Mouse (Mus musculus) lung, embryonic 16.5 days (tissue): ENCODE results near the gene Kel. TPM values are rescaled to one million over a fixed set of nuclear protein-coding genes. Genes with fewer than 3 reads are reported as not detected.

Source experiments
- ATAC-seq: fragments of 200-750 bp; cut with Nextera tagmentation; 2 replicates; pipeline ENCODE4 v1.8.0; 2017; ENCODE audit warnings: low read depth, mild to moderate bottlenecking, moderate library complexity
- H3K27ac ChIP-seq: fragments of 300-500 bp; sonication (generic); 2 replicates; pipeline ENCODE4 v1.5.1; 2014; ENCODE audit warnings: mild to moderate bottlenecking, control low read depth, low read length
- H3K27me3 ChIP-seq: fragments of 300-500 bp; sonication (generic); 2 replicates; pipeline ENCODE4 v1.6.1; 2014; ENCODE audit warnings: low read depth, low read length, mixed read lengths; ENCODE audit not compliant: control insufficient read depth, insufficient read depth
- H3K36me3 ChIP-seq: fragments of 300-500 bp; sonication (generic); 2 replicates; pipeline ENCODE4 v1.6.1; 2014; ENCODE audit warnings: low read length; ENCODE audit not compliant: control insufficient read depth, insufficient read depth
- H3K4me1 ChIP-seq: fragments of 300-500 bp; sonication (generic); replicated peaks from 2 replicates; pipeline ENCODE4 v1.6.1; 2014; ENCODE audit warnings: low read length, mixed read lengths; ENCODE audit not compliant: control insufficient read depth, insufficient read depth
- H3K4me2 ChIP-seq: fragments of 300-500 bp; sonication (generic); 2 replicates; pipeline ENCODE4 v1.6.1; 2014; ENCODE audit warnings: low read depth, low read length, control low read depth
- H3K4me3 ChIP-seq: fragments of 300-500 bp; sonication (generic); 2 replicates; pipeline ENCODE4 v1.5.1; 2014; ENCODE audit warnings: mild to moderate bottlenecking, low read length, control low read depth
- H3K9ac ChIP-seq: fragments of 300-500 bp; sonication (generic); 2 replicates; pipeline ENCODE4 v1.6.1; 2014; ENCODE audit warnings: low read length, control low read depth
- H3K9me3 ChIP-seq: fragments of 300-500 bp; sonication (generic); 2 replicates; pipeline ENCODE4 v1.6.1; 2016; ENCODE audit warnings: low read length; ENCODE audit not compliant: control insufficient read depth
- WGBS: fragments of 180-500 bp; shearing (Covaris S2); extraction: QIAGEN DNeasy Blood & Tissue Kit; methylation state at CpG from one replicate; pipeline ENCODE4 v1.1.7; 2014; 5-methylcytosine and 5-hydroxymethylcytosine counted together
- polyA plus RNA-seq: library from polyadenylated mRNA; unstranded; fragments of >200 nt; fragmentation: Nextera tagmentation; extraction: Ambion mirVana; gene quantifications from 2 replicates; pipeline ENCODE4 v1.2.1, GENCODE M21; 2015

The Kel gene
- polyA plus RNA-seq, 1 experiment from 2014 or later = 0.83 TPM

DNA sequence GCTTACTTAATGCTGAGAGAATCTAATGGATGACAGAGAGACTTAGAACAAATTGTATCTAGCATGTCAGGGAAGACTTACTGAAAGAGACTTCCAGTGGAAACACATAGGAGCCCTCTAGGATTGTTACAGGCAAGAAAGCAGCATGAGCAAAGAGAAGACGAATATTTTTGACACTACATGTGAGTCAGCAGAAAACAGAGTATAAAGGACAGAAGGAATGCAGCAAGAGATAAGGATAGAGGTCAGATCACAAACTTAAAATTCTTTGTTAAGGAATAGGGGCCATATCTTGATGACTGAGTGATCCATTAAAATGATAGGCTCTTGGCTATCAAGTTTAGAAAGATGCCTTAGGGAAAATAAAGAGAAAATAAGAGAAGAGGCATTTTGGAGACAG is 2.9 kb downstream of the Kel start:
- no peak overlapping the region for H3K4me2 ChIP-seq
- H3K9me3 ChIP-seq = no peaks in the 10 kb centered on the region
- ATAC-seq = no peak
- no peaks in the 10 kb centered on the region for H3K4me1 ChIP-seq
- WGBS = 57% methylated on average over 1 of the region's 1 CpGs
- no peaks in the 10 kb centered on the region for H3K36me3 ChIP-seq
- H3K9ac ChIP-seq = no peak overlapping the region
- H3K27me3 ChIP-seq = no peaks in the 10 kb centered on the region
- no peak overlapping the region for H3K4me3 ChIP-seq
- no peak overlapping the region for H3K27ac ChIP-seq

DNA sequence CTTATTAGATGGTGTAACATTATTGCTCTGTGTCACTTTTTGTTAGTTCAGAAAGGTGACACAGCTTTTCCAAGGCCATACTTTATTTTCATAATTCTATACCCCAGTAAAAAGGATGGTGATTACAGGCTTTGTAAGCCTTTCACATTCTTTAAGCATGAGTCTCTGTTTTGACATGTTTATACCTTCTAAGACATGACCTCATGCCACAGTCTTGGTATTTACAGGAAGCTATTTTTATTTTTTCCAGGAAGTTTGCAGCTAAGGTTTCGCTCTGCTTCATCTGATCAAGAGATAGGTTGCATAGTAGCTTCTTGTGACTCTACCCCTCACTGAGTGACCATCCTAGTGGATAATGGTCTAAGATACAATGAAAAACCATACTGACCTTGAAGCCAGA is 9.7 kb downstream of the Kel start:
- no peak for ATAC-seq
- WGBS = 89% methylated on average over 1 of the region's 1 CpGs
- no peaks in the 10 kb centered on the region for H3K9me3 ChIP-seq
- H3K4me1 ChIP-seq = no peaks in the 10 kb centered on the region
- H3K4me2 ChIP-seq = no peak overlapping the region
- no peak overlapping the region for H3K27ac ChIP-seq
- no peaks in the 10 kb centered on the region for H3K27me3 ChIP-seq
- H3K36me3 ChIP-seq = no peaks in the 10 kb centered on the region
- no peak overlapping the region for H3K4me3 ChIP-seq
- H3K9ac ChIP-seq = no peak overlapping the region

DNA sequence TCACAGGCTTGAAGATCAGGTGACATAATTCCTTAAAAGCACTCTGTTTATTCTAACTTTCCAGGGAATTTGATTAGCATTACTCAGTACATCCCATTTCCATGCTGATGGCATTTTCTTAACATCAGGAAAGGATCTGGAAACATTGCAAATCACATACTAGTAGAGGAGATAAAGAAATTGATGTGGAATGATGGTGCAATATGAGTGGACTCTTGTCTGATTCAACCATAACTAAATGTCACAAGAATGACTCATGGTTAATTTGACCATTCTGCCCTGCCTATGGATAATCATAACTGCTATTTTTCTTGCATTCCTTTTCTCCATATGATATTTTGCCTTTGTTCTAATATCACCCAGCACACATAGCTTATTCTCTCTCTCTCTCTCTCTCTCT is 11.9 kb downstream of the Kel start:
- no peaks in the 10 kb centered on the region for H3K27me3 ChIP-seq
- no peak overlapping the region for H3K4me3 ChIP-seq
- H3K9me3 ChIP-seq = no peaks in the 10 kb centered on the region
- no peak overlapping the region for H3K27ac ChIP-seq
- no peak overlapping the region for H3K4me2 ChIP-seq
- no peaks in the 10 kb centered on the region for H3K36me3 ChIP-seq
- H3K4me1 ChIP-seq = no peaks in the 10 kb centered on the region
- ATAC-seq = no peak
- no peak overlapping the region for H3K9ac ChIP-seq

DNA sequence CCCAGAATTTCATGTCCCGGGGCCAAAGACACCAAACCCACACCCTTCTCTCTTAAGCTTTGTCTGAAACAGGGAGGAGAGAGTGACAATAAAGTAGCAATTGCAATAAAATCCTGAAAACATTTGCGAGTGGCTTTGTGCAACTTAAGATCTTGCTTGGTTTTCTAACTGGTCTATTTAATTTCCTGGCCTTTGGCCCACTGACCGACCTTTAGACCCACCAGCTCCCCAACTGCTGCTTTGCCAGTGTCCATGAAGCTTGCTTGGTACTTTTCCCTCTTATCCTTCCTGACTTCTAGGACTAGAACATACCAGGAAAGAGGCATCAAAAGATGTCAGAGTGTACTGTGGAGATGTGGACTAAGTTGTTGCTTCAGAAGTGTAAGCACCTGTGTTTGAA is 18.5 kb downstream of the Kel start:
- Histone ChIP-seq H3K27me3 (no peaks in the 10 kb centered on the region), H3K27ac (no peak overlapping the region), H3K4me2 (no peak overlapping the region), H3K4me1 (no peaks in the 10 kb centered on the region), H3K36me3 (no peaks in the 10 kb centered on the region), H3K9ac (no peak overlapping the region), H3K4me3 (no peak overlapping the region), H3K9me3 (no peaks in the 10 kb centered on the region)
- WGBS = 76% methylated on average over 3 of the region's 3 CpGs
- ATAC-seq = no peak

DNA sequence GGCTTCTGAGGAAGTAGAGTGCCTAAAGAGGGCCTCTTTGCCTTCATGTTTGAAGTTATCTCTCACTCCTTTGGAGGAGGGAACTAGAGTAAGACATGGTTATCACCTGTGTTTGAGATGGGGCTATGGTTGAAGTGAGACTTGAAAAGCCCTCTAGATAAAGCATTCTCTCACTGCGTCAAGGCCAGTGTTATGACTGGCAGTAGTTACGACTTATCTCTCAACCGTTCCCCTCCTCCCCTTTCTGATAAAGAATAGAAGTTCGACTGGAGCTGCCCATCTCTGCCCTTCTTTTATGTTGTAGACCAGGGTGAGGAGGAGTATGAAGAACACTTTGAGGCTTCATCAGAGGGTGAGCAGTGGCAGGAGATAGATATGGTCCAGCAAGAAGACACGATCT is 19.2 kb downstream of the Kel start:
- no peak for ATAC-seq
- Histone ChIP-seq H3K4me3 (no peak overlapping the region), H3K27ac (no peak overlapping the region), H3K27me3 (no peaks in the 10 kb centered on the region), H3K4me1 (no peaks in the 10 kb centered on the region), H3K4me2 (no peak overlapping the region), H3K9ac (no peak overlapping the region), H3K9me3 (no peaks in the 10 kb centered on the region), H3K36me3 (no peaks in the 10 kb centered on the region)
- WGBS = 68% methylated on average over 5 of the region's 5 CpGs

DNA sequence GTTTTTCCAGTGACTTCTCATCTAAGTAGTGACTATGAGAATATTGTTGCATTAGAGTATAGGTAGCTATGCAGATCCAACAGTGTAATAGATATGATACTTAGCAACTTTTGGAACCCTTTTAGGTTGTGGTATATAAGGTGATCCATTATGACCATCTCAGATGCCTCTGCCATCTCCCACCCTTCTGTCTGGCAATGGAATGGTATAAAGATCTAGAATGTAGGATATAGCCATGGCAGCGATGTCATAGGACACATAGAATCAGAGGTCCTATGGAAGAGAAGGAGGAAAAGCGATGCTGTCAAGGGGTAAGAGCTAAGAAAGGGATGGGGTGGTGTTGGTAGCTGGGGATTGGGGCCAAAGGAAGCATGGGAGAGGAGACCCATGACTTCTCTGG is 20.0 kb downstream of the Kel start, which contains the start of gene Llcfc1:
Gene Llcfc1 (plus strand): TSS at position 301 of the 400 bp plus-strand sequence.
- Histone ChIP-seq H3K36me3 (no peaks in the 10 kb centered on the region), H3K9ac (no peak within 1 kb of the TSS), H3K27me3 (no peaks in the 10 kb centered on the region), H3K9me3 (no peaks in the 10 kb centered on the region), H3K27ac (no peak within 1 kb of the TSS), H3K4me1 (no peaks in the 10 kb centered on the region), H3K4me2 (no peak within 1 kb of the TSS), H3K4me3 (no peak within 1 kb of the TSS)
- ATAC-seq = no peak
- WGBS = 89% methylated on average over 2 of the region's 2 CpGs

GRCm38 (mm10) chr6:41681656-41682055 is 22.5 kb downstream of the Kel start:
- H3K4me2 ChIP-seq = no peak overlapping the region
- H3K9ac ChIP-seq = no peak overlapping the region
- no peaks in the 10 kb centered on the region for H3K9me3 ChIP-seq
- WGBS = 71% methylated on average over 5 of the region's 5 CpGs
- H3K27me3 ChIP-seq = no peaks in the 10 kb centered on the region
- H3K27ac ChIP-seq = no peak overlapping the region
- no peaks in the 10 kb centered on the region for H3K36me3 ChIP-seq
- ATAC-seq = no peak
- H3K4me1 ChIP-seq = no peaks in the 10 kb centered on the region
- no peak overlapping the region for H3K4me3 ChIP-seq

DNA sequence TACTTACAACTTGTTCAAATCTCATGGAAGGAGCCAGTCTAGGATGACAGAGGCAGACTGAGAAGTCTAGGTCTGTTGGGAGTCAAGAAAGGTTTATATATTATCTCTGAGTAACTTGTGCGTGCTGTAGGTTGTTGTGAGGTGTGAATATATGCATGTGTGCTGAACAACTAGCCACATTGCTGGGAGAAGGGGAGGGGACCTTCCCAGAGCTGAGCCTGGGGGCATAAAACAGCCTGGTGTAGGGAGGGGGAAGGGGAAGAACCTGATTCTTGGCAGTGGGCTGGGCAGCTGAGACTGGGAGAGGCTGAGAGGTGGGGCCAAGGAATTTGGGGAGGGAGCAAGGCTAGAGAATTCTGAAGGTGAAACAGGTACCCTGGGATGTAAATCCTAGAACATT is 23.5 kb downstream of the Kel start, which contains the start of gene Trpv5:
Gene Trpv5 (minus strand): TSS at position 101 of the 400 bp plus-strand sequence.
- WGBS = 61% methylated on average over 1 of the region's 1 CpGs

GRCm38 (mm10) chr6:41676530-41676929 is 27.6 kb downstream of the Kel start:
- H3K4me3 ChIP-seq = no peak overlapping the region
- WGBS = 88% methylated on average over 2 of the region's 2 CpGs
- H3K4me1 ChIP-seq = no peaks in the 10 kb centered on the region
- H3K36me3 ChIP-seq = no peaks in the 10 kb centered on the region
- H3K27ac ChIP-seq = no peak overlapping the region
- no peak overlapping the region for H3K4me2 ChIP-seq
- no peaks in the 10 kb centered on the region for H3K9me3 ChIP-seq
- no peaks in the 10 kb centered on the region for H3K27me3 ChIP-seq
- H3K9ac ChIP-seq = no peak overlapping the region
- ATAC-seq = no peak

More for the DNA sequence above, 23.5 kb downstream of the Kel start, which contains the start of gene Trpv5:
- no peaks in the 10 kb centered on the region for H3K4me1 ChIP-seq
- H3K4me2 ChIP-seq = no peak within 1 kb of the TSS
- ATAC-seq = no peak
- H3K9ac ChIP-seq = no peak within 1 kb of the TSS
- no peaks in the 10 kb centered on the region for H3K27me3 ChIP-seq
- no peak within 1 kb of the TSS for H3K4me3 ChIP-seq
- H3K36me3 ChIP-seq = no peaks in the 10 kb centered on the region
- H3K9me3 ChIP-seq = no peaks in the 10 kb centered on the region
- H3K27ac ChIP-seq = no peak within 1 kb of the TSS

GRCm38 (mm10) chr6:41662320-41662719 is 41.8 kb downstream of the Kel start:
- H3K9ac ChIP-seq = no peak overlapping the region
- 39% methylated on average over 2 of the region's 2 CpGs for WGBS
- H3K27me3 ChIP-seq = no peaks in the 10 kb centered on the region
- no peaks in the 10 kb centered on the region for H3K36me3 ChIP-seq
- no peaks in the 10 kb centered on the region for H3K9me3 ChIP-seq
- no peak overlapping the region for H3K4me2 ChIP-seq
- no peaks in the 10 kb centered on the region for H3K4me1 ChIP-seq
- no peak overlapping the region for H3K4me3 ChIP-seq
- H3K27ac ChIP-seq = no peak overlapping the region
- no peak for ATAC-seq
